Mouse (Mus musculus): ENCODE measurements around the gene Syt3.

DNA sequence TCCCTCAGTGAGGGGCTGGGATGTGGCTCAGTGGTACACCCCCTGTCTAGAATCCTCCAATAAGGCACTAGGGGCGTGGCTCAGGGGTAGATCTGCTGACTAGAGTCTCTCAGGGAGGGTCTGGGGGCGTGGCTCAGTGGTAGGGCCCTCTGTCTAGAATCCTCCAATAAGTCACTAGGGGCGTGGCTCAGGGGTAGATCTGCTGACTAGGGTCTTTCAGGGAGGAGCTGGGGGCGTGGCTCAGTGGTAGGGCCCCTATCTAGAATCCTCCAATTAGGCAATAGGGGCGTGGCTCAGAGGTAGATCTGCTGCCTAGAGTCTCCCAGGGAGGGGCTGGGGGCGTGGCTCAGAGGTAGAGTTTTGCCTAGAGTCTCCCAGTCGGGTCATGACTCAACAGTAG is 49.5 kb downstream of the Syt3 start:
- TF ChIP-seq CTCF (IDR thresholded peaks at IDR 0.05; ENCODE audit: low read depth, low read length) (no peak), POLR2A (IDR thresholded peaks at IDR 0.05; ENCODE audit: insufficient read depth, low read length) (no peak), EP300 (IDR thresholded peaks at IDR 0.05; ENCODE audit: insufficient read depth, low read depth, low read length) (no peak)

Data from ES-Bruce4 (cell line).